Mouse (Mus musculus) forebrain, embryonic 13.5 days (tissue): Measurements from ENCODE around the gene Tspan11. TPM values are rescaled to one million over a fixed set of nuclear protein-coding genes. Genes with fewer than 3 reads are reported as not detected.

Source experiments
- ATAC-seq: fragments of 200-750 bp; cut with Nextera tagmentation; 2 replicates; pipeline ENCODE4 v1.8.0; 2017
- H3K27ac ChIP-seq: fragments of 300-500 bp; sonication (generic); 2 replicates; pipeline ENCODE4 v1.5.1; 2015; ENCODE audit warnings: inconsistent platforms, mild to moderate bottlenecking, moderate library complexity
- H3K27me3 ChIP-seq: fragments of 300-500 bp; sonication (generic); 2 replicates; pipeline ENCODE4 v1.6.1; 2015; ENCODE audit warnings: mild to moderate bottlenecking, inconsistent platforms
- H3K36me3 ChIP-seq: fragments of 300-500 bp; sonication (generic); 2 replicates; pipeline ENCODE4 v1.6.1; 2015; ENCODE audit warnings: mild to moderate bottlenecking, inconsistent platforms; ENCODE audit not compliant: poor library complexity, severe bottlenecking
- H3K4me1 ChIP-seq: fragments of 300-500 bp; sonication (generic); 2 replicates; pipeline ENCODE4 v1.6.1; 2015; ENCODE audit warnings: inconsistent platforms
- H3K4me2 ChIP-seq: fragments of 300-500 bp; sonication (generic); 2 replicates; pipeline ENCODE4 v1.6.1; 2015; ENCODE audit warnings: inconsistent platforms, mild to moderate bottlenecking, moderate library complexity
- H3K4me3 ChIP-seq: fragments of 300-500 bp; sonication (generic); 2 replicates; pipeline ENCODE4 v1.5.1; 2015; ENCODE audit warnings: mild to moderate bottlenecking, inconsistent platforms
- H3K9ac ChIP-seq: fragments of 300-500 bp; sonication (generic); 2 replicates; pipeline ENCODE4 v1.6.1; 2015; ENCODE audit warnings: mild to moderate bottlenecking, inconsistent platforms
- H3K9me3 ChIP-seq: fragments of 300-500 bp; sonication (generic); replicated peaks from 2 replicates; pipeline ENCODE4 v1.6.1; 2016; ENCODE audit warnings: inconsistent platforms
- WGBS: fragments of 180-500 bp; shearing (Covaris S2); methylation state at CpG from one replicate; pipeline ENCODE4 v1.1.7; 2015; 5-methylcytosine and 5-hydroxymethylcytosine counted together
- polyA plus RNA-seq: library from polyadenylated mRNA; unstranded; fragments of >200 nt; fragmentation: Nextera tagmentation; extraction: Ambion mirVana; gene quantifications from 2 replicates; pipeline ENCODE4 v1.2.1, GENCODE M21; 2015

Tspan11 gene
- polyA plus RNA-seq, 1 experiment from 2014 or later = 14.7 TPM

DNA sequence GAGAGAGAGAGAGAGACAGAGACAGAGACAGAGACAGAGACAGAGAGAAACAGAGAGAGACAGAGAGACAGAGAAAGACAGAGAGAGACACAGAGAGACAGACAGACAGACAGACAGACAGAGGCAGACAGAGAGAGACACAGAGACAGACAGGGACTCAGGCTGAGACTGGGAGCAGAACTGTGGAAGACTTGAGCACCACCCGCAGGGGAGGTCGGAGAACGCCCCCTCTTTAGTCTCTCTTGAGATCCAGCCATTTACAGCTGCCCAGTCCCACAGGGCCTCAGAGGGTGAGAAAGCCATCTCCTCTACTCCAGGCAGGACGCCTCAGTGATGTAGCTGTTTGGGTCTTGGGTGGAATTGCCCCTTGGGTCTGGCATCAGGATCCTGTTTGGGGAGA, 30.3 kb downstream of the Tspan11 start:
- WGBS = 68% methylated on average over 4 of the region's 4 CpGs
- ATAC-seq = no peak
- no peak overlapping the region for H3K4me2 ChIP-seq
- H3K4me1 ChIP-seq = peaks cover 14% of the 10 kb centered on the region
- H3K9ac ChIP-seq = no peak overlapping the region
- H3K36me3 ChIP-seq = peaks cover 27% of the 10 kb centered on the region
- no peaks in the 10 kb centered on the region for H3K27me3 ChIP-seq
- H3K9me3 ChIP-seq = 0 out of 2 replicates have a peak, but pooled peaks cover 4% of the 10 kb centered on the region
- no peak overlapping the region for H3K4me3 ChIP-seq
- no peak overlapping the region for H3K27ac ChIP-seq

DNA sequence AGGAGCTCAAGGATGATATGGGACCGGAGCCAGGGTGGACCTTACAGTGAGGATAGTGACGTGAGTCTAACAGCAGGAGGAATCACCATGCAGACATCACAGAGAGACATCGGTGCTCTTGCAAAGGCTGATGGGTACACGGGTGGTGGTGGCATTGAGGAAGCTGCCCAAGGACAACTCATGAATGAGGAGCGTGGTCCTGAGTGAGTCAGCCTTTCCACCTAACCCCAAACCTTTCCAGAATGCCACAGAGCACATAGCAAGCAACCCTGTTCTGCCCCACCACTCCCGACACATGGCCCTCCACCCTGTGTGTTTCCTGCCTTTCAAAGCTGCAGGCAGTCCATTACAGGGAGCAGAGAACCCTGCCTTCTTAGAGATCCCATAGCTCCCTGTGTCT, 32.1 kb downstream of the Tspan11 start:
- Histone ChIP-seq H3K9ac (no peak overlapping the region), H3K27ac (no peak overlapping the region), H3K4me3 (no peak overlapping the region), H3K4me1 (peaks cover 14% of the 10 kb centered on the region), H3K9me3 (0 out of 2 replicates have a peak, but pooled peaks cover 4% of the 10 kb centered on the region), H3K36me3 (peaks cover 13% of the 10 kb centered on the region), H3K27me3 (no peaks in the 10 kb centered on the region), H3K4me2 (no peak overlapping the region)
- 90% methylated on average over 6 of the region's 6 CpGs for WGBS
- no peak for ATAC-seq

DNA sequence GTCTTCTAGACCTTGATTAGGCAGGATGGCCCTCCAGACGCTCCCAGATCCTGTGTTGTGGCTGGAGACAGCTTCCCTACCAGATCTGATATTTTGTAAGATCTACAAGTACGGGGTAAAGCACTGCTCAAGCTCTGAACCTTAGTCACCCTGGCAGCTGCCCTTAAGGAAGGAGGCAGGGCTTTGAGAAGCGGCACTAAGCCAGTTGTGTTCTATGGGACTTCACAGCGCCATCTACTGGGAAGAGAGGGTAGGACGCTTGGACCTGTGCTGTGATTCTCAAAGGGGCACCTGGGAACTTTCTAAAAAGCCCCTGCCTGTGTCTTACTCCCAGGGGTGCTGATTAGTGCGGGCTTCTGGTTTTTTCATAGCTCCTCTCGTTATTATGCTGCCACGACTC, 33.3 kb downstream of the Tspan11 start:
- Histone ChIP-seq H3K4me2 (no peak overlapping the region), H3K27me3 (no peaks in the 10 kb centered on the region), H3K9me3 (0 out of 2 replicates have a peak, but pooled peaks cover 4% of the 10 kb centered on the region), H3K4me1 (peaks cover 14% of the 10 kb centered on the region), H3K9ac (no peak overlapping the region), H3K27ac (no peak overlapping the region), H3K36me3 (peaks cover 8% of the 10 kb centered on the region), H3K4me3 (no peak overlapping the region)
- 4% methylated on average over 8 of the region's 8 CpGs for WGBS
- peak; percentile 75 for ATAC-seq

DNA sequence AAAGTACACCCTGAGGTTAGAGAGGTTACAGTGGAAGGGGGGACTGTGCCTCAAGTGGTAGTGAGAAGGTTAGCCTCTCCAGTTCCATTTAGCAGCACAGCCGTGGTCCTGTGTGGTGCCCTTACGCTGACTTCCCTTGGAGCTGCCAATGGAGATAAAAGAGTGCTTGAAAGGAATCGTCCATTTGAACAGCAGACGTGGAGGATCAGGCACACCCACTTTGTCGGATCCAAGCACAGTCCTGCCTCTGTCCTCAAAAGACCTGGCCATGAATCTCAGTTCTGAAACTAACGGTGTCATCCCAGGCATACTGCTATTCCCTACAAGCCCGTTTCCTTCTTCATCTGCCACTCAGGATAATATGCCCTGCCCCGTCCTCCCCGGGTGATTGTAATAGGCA, 34.6 kb downstream of the Tspan11 start:
- H3K9ac ChIP-seq = no peak overlapping the region
- WGBS = 55% methylated on average over 9 of the region's 9 CpGs
- no peak overlapping the region for H3K4me3 ChIP-seq
- no peak overlapping the region for H3K27ac ChIP-seq
- H3K4me2 ChIP-seq = no peak overlapping the region
- no peak for ATAC-seq
- no peaks in the 10 kb centered on the region for H3K27me3 ChIP-seq
- no peaks in the 10 kb centered on the region for H3K36me3 ChIP-seq
- H3K4me1 ChIP-seq = peaks cover 16% of the 10 kb centered on the region
- no peaks in the 10 kb centered on the region for H3K9me3 ChIP-seq

DNA sequence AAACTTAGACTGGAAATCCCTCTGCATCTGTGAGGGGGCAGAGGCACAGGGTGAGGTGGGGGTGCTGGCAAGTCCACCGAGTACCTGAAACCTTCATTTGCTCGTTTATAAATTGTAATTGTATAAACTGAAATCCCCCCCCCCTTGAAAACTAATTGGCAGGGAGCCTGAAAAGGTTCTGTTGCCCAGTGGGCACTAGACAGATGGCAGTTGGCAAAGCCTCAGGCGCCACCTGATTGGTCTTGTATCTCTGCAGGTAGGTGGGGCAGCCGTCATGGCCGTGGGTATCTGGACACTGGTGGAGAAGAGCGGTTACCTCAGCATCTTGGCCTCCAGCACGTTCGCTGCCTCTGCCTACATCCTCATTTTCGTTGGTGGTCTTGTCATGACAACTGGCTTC, 35.9 kb downstream of the Tspan11 start:
- Histone ChIP-seq H3K27me3 (no peaks in the 10 kb centered on the region), H3K36me3 (no peaks in the 10 kb centered on the region), H3K4me2 (no peak overlapping the region), H3K9me3 (no peaks in the 10 kb centered on the region), H3K4me1 (peaks cover 12% of the 10 kb centered on the region), H3K9ac (no peak overlapping the region), H3K4me3 (no peak overlapping the region), H3K27ac (no peak overlapping the region)
- whole genome bisulfite sequencing = 77% methylated on average over 9 of the region's 9 CpGs
- no peak for ATAC-seq

DNA sequence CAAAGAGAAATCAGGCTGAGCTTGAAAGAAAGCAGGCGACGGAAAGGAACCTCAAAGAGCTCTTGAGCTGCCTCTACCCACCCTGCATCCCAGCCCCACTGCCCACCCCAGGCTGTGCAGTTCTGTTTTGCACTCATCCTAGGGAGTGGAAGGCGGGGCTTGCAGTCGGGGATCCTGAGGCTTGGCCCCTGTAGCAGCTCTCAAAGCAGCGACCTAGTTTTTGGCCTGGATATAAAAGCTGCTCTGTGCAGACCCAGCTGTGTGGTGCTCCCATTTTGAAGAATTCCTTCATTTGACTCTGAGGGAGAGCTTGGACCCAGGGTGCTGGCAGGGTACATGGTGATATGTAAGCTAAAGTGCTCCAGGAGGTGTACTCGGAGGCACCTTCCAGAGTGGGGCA, 37.4 kb downstream of the Tspan11 start:
- Histone ChIP-seq H3K9me3 (no peaks in the 10 kb centered on the region), H3K27ac (no peak overlapping the region), H3K4me2 (no peak overlapping the region), H3K27me3 (no peaks in the 10 kb centered on the region), H3K4me3 (no peak overlapping the region), H3K36me3 (0 out of 2 replicates have a peak, but pooled peaks cover 6% of the 10 kb centered on the region), H3K4me1 (peaks cover 12% of the 10 kb centered on the region), H3K9ac (no peak overlapping the region)
- no peak for ATAC-seq
- 68% methylated on average over 6 of the region's 6 CpGs for WGBS

DNA sequence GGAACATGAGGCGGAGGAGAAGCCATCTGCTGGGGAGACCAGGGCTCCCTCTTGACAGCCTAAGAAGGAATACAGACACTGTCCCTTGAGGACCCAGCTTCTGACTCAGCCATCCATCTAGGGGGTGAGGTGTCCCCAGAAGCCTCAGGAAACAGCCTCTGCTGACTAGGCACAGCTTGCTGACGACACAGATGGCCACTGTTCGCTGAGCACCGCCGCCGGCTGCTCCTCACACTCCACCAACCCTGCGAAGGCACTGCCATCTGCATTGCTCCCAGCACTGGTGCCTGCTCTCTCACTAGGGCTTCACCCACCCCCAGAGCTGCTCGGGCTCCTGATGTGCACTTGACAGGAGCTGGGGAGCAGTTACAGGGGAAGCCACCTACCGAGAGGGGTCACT, 38.5 kb downstream of the Tspan11 start:
- H3K9me3 ChIP-seq = no peaks in the 10 kb centered on the region
- H3K27me3 ChIP-seq = no peaks in the 10 kb centered on the region
- 0 out of 2 replicates have a peak, but pooled peaks cover 6% of the 10 kb centered on the region for H3K36me3 ChIP-seq
- H3K4me1 ChIP-seq = peaks cover 6% of the 10 kb centered on the region; the same call in 1 of the 2 replicates
- no peak overlapping the region for H3K4me2 ChIP-seq
- H3K4me3 ChIP-seq = no peak overlapping the region
- 54% methylated on average over 9 of the region's 9 CpGs for WGBS
- H3K9ac ChIP-seq = no peak overlapping the region
- no peak overlapping the region for H3K27ac ChIP-seq
- peak; percentile 82 for ATAC-seq

DNA sequence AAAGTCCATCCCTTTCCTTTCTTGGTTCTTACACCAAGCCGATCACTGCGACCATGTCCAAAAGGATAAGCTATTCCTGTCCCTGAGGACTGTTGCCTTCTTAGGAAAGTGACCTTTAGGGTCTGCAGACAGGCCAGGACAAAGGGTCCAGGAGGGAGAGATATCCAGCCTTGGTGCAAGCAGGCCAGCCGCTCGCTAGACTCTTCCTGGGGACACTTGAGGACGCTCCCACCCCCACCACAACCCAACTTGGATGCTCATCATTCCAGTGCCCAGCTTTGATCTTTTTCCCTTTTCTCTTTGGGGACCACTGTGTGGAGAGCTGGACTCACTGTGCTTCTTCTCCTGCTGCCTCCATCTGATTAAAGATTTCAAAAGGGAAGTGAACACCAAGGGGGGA, 41.3 kb downstream of the Tspan11 start:
- Histone ChIP-seq H3K4me3 (no peak overlapping the region), H3K36me3 (0 out of 2 replicates have a peak, but pooled peaks cover 6% of the 10 kb centered on the region), H3K4me2 (no peak overlapping the region), H3K9ac (no peak overlapping the region), H3K27ac (no peak overlapping the region), H3K9me3 (no peaks in the 10 kb centered on the region), H3K27me3 (no peaks in the 10 kb centered on the region), H3K4me1 (peaks cover 8% of the 10 kb centered on the region; the same call in 1 of the 2 replicates)
- no peak for ATAC-seq
- WGBS = 85% methylated on average over 5 of the region's 5 CpGs

DNA sequence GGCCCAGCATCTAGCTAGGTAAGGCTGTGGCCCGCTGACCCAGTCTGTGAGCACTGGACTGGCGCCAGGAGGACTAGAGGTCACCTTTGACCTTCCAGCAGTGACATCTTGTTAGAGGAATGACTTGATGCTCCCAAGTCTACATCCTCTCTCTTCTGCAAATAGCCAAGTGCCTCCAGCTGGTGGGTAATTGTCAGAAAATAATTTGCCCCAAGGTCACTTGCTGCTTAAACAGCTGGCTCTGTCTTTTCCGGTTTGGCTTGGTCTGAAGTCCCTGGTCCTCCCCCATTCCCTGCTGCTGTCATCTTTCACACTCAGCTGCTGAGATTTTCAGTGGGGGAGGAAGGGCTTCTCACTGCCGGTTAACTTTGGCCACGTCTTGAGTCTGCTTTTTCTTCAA, 45.3 kb downstream of the Tspan11 start:
- Histone ChIP-seq H3K36me3 (peaks cover 15% of the 10 kb centered on the region; the same call in 1 of the 2 replicates), H3K4me3 (no peak overlapping the region), H3K4me2 (no peak overlapping the region), H3K27me3 (no peaks in the 10 kb centered on the region), H3K9me3 (no peaks in the 10 kb centered on the region), H3K9ac (no peak overlapping the region), H3K27ac (no peak overlapping the region), H3K4me1 (0 out of 2 replicates have a peak, but pooled peaks cover 6% of the 10 kb centered on the region)
- no peak for ATAC-seq
- WGBS = 76% methylated on average over 5 of the region's 5 CpGs

DNA sequence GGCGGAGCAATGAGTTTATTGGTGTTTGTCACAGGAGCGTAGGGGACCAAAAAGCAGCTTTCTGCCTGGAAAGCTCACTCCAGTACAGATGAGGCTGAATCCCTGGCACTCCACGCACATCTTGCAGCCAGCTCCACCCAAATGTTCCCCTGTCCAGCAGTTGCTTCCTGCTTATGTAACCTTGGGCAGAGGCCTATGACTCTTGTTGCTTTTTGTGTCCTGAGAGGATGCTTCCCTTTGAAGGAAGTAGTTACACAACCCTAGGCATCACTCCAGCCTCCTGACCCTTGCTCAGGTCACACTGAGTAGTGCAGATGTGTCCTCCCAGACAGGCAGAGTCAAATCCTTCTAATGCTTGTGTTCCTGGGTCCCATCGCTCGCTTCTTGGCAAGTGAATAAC, 46.5 kb downstream of the Tspan11 start:
- Histone ChIP-seq H3K4me2 (no peak overlapping the region), H3K9me3 (no peaks in the 10 kb centered on the region), H3K27me3 (no peaks in the 10 kb centered on the region), H3K36me3 (peaks cover 15% of the 10 kb centered on the region; the same call in 1 of the 2 replicates), H3K4me1 (0 out of 2 replicates have a peak, but pooled peaks cover 6% of the 10 kb centered on the region), H3K9ac (no peak overlapping the region), H3K27ac (no peak overlapping the region), H3K4me3 (no peak overlapping the region)
- WGBS = 83% methylated on average over 5 of the region's 5 CpGs
- ATAC-seq = no peak

DNA sequence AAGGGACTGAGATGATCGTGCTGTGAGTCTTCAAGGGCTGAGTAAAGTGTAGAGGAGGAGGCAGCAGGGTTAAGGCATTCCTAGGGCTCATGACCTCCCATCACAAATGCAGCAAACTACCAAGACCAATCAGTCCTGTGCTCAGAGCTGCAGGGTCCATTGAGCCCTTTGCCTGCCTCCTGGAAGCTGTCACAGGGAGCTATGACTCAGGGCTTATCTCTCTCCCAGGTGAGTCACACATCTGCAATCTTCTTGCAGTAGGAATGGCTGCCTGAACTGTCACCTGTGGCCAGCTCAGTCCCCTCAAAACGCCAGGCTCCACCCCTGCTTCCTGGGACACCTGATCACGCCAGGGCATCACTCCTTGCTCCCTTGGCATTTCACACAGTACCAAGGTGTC, 47.7 kb downstream of the Tspan11 start:
- WGBS = 84% methylated on average over 3 of the region's 3 CpGs
- Histone ChIP-seq H3K4me3 (no peak overlapping the region), H3K36me3 (peaks cover 9% of the 10 kb centered on the region; the same call in 1 of the 2 replicates), H3K9me3 (no peaks in the 10 kb centered on the region), H3K4me2 (no peak overlapping the region), H3K27me3 (no peaks in the 10 kb centered on the region), H3K4me1 (0 out of 2 replicates have a peak, but pooled peaks cover 6% of the 10 kb centered on the region), H3K9ac (no peak overlapping the region), H3K27ac (no peak overlapping the region)
- no peak for ATAC-seq

DNA sequence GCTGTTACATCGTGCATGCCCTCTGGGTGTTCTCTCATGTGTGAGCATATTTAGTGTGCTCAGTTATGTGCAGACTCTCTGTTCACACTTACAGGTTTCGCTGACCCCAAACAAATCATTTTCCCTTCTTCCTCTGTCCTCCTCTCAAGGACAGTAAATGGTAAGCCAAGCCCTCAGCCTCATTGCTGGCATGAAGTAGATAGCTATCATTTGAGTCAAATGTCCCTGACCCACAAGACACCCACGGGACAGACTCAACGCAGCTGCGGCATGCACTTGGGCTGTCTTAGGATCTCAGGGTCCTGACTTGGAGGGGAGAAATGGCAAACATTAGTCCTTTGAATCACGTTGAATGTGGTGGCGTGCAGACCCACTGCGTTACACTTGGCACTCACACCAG, 55.0 kb downstream of the Tspan11 start:
- Histone ChIP-seq H3K4me1 (no peaks in the 10 kb centered on the region), H3K36me3 (peaks cover 11% of the 10 kb centered on the region), H3K9ac (no peak overlapping the region), H3K27ac (no peak overlapping the region), H3K4me3 (no peak overlapping the region), H3K4me2 (no peak overlapping the region), H3K9me3 (no peaks in the 10 kb centered on the region), H3K27me3 (no peaks in the 10 kb centered on the region)
- ATAC-seq = no peak
- 90% methylated on average over 8 of the region's 8 CpGs for WGBS

DNA sequence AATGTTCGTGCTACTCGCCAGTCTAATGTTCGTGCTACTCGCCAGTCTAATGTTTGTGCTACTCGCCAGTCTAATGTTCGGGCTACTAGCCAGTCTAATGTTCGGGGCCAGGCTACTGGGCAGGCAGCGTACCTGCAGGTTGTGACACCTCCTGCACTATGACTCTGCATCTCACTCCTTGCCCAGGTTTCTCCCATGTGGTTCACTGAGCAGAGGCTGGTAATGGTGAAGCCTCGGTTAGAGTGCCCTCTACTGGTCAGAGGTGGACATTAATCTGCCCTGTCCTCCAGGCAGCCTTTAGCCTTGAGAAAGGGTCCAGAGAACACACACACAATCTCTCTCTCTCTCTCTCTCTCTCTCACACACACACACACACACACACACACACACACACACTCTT, 58.3 kb downstream of the Tspan11 start:
- Histone ChIP-seq H3K36me3 (peaks cover 21% of the 10 kb centered on the region), H3K4me2 (no peak overlapping the region), H3K27me3 (no peaks in the 10 kb centered on the region), H3K4me1 (no peaks in the 10 kb centered on the region), H3K9ac (no peak overlapping the region), H3K27ac (no peak overlapping the region), H3K9me3 (no peaks in the 10 kb centered on the region), H3K4me3 (no peak overlapping the region)
- WGBS = 60% methylated on average over 9 of the region's 9 CpGs
- peak; percentile 86 for ATAC-seq
